Mouse (Mus musculus) cerebellum, adult 2 months (tissue): ENCODE measurements at regions not wholly inside any gene's neighbourhood (a gene's known extent, or its start where the extent isn't known, plus 50 kb on each side); places are given as distances from the start of the nearest gene placed in this dataset.

Experiments
- DNase-seq, 2 experiments: peaks; one replicate each; pipeline ENCODE4 v3.0.0; 2021
- H3K27ac ChIP-seq: fragments of 200-500 bp; 2 replicates; pipeline ENCODE4 v1.5.1; 2012; ENCODE audit warnings: low read length, control low read depth, inconsistent platforms; ENCODE audit not compliant: insufficient read depth
- H3K27me3 ChIP-seq: fragments of 200-500 bp; 2 replicates; pipeline ENCODE4 v1.6.1; 2012; ENCODE audit warnings: inconsistent platforms, mild to moderate bottlenecking, low read length, moderate library complexity; ENCODE audit not compliant: control insufficient read depth, insufficient read depth
- H3K4me1 ChIP-seq: fragments of 200-500 bp; 2 replicates; pipeline ENCODE4 v1.6.1; 2011; ENCODE audit warnings: low read length; ENCODE audit not compliant: control insufficient read depth, insufficient read depth
- H3K4me3 ChIP-seq: fragments of 200-500 bp; replicated peaks from 2 replicates; pipeline ENCODE3; 2011; ENCODE audit warnings: mild to moderate bottlenecking, low read depth, low read length, control low read depth; ENCODE audit not compliant: insufficient read depth
- CTCF ChIP-seq: fragments of 200-500 bp; IDR thresholded peaks from 2 replicates; pipeline ENCODE4 v1.5.1; 2011; ENCODE audit warnings: low read depth, mild to moderate bottlenecking, control low read depth, low read length, moderate library complexity, borderline replicate concordance; ENCODE audit not compliant: insufficient read depth
- POLR2A ChIP-seq: fragments of 200-500 bp; IDR thresholded peaks from 2 replicates; pipeline ENCODE4 v1.6.1; 2011; ENCODE audit warnings: low read length, control low read depth, borderline replicate concordance; ENCODE audit not compliant: insufficient read depth
- WGBS: fragments of 180-500 bp; shearing (Covaris S2); methylation state at CpG from one replicate; pipeline ENCODE4 v1.1.7; 2018; 5-methylcytosine and 5-hydroxymethylcytosine counted together

GRCm38 (mm10) chr5:129412161-129412560 is 88.9 kb upstream of the Sfswap start:
- TF ChIP-seq POLR2A = no peak
- no peak for TF ChIP-seq CTCF
- Histone ChIP-seq H3K4me1 (peaks cover 12% of the 10 kb centered on the region), H3K4me3 (no peak overlapping the region), H3K27ac (no peak overlapping the region), H3K27me3 (no peaks in the 10 kb centered on the region)
- 66% methylated on average over 6 of the region's 6 CpGs for WGBS
- DNase-seq = no peak

DNA sequence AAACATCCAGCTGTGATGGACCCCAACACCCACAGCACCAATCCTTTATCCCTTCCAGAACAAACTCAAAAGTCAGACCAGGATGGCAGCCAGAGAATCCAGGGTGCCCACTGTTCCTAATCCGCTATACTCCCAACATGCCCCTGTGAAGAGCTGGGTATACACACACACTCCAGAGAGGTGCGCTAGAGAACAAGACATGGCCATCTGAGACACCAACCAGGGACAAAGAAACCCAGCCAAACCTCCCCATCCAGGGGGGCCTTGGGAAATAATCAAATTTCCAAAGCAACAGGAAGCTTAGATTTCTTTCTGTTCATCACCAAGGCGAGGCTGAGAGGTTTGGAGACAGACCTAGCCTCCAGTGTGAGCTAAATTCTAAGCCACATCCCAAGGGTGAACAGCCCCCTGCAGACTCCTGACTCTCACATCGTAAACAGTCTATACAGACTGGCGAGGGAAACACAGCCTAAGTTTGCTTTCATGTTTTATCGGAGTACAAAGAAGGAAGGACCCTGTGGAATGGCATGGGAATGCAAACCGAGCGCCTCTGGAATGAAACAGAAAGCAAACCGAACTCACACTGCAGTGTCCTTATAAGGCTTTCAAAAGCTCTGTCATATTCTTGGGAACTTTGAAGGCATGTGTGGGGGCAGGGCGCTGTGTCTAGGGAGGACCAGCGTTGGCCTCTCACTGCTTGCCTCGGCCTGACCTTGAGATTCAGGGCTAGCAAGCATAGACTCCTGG is 85.9 kb upstream of the Sfswap start:
- H3K4me1 ChIP-seq = peaks cover 3% of the 10 kb centered on the region; the same call in 1 of the 2 replicates
- WGBS = 65% methylated on average over 12 of the region's 12 CpGs
- no peak overlapping the region for H3K4me3 ChIP-seq
- H3K27ac ChIP-seq = no peak overlapping the region
- H3K27me3 ChIP-seq = no peaks in the 10 kb centered on the region
- no peak for TF ChIP-seq POLR2A
- TF ChIP-seq CTCF = no peak
- no peak for DNase-seq

DNA sequence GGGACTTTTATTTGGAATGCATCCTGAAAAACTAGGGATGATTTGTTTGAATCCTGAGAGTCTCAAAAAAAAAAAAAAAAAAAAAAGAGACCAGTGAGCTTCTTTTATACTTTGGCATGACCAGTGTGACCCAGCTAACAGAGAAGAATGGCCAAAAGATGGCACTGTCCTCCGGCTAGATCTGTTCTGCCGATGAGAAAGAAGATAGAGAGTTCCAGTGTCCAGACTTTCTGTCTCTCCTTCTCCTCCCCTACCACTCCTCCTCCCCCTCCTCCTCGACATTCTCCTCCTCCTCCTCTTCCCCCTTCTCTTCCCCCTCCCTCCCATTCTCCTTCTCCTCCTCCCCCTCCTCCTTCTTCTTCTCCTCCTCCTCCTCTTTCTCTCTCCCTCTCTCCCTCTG is 84.6 kb upstream of the Sfswap start:
- WGBS = 4% methylated on average over 3 of the region's 3 CpGs
- H3K4me1 ChIP-seq = no peaks in the 10 kb centered on the region
- DNase-seq = peak; percentile 58 to 79
- no peaks in the 10 kb centered on the region for H3K27me3 ChIP-seq
- TF ChIP-seq CTCF = peak; percentile 73
- no peak for TF ChIP-seq POLR2A
- H3K27ac ChIP-seq = no peak overlapping the region
- no peak overlapping the region for H3K4me3 ChIP-seq

- TF ChIP-seq POLR2A (no peak), CTCF (no peak)
- H3K27me3 ChIP-seq = no peaks in the 10 kb centered on the region
- no peak overlapping the region for H3K27ac ChIP-seq
- H3K4me1 ChIP-seq = no peaks in the 10 kb centered on the region
- DNase-seq = no peak
- WGBS = 49% methylated on average over 3 of the region's 3 CpGs
- no peak overlapping the region for H3K4me3 ChIP-seq
These were observed 83.5 kb upstream of the Sfswap start for GRCm38 (mm10) chr5:129417516-129417915.

GRCm38 (mm10) chr5:129420981-129421380 is 80.0 kb upstream of the Sfswap start:
- DNase-seq = no peak
- H3K4me3 ChIP-seq = no peak overlapping the region
- H3K27me3 ChIP-seq = no peaks in the 10 kb centered on the region
- no peak for TF ChIP-seq POLR2A
- no peak for TF ChIP-seq CTCF
- no peaks in the 10 kb centered on the region for H3K4me1 ChIP-seq
- WGBS = 94% methylated on average over 2 of the region's 2 CpGs
- no peak overlapping the region for H3K27ac ChIP-seq

DNA sequence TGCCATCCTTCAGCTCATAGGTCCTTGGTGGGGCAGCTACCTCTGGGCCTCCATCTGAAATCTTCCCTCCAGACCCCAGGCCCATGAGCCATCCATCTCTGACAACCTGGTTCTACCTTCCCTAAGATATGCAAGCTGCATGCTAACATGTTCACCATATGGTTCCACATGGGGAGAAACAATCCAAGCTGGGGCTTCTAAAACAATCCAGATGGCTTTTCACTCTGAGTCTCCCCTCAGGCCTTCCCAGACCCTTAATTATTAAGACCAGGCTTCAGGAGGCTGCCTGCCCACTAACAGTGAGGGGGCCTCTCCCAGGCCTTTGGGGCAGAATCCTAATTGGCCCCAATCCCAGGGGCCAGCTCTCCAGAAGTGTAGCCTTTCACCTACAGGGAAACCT is 71.1 kb upstream of the Sfswap start:
- no peak for DNase-seq
- H3K27ac ChIP-seq = no peak overlapping the region
- no peaks in the 10 kb centered on the region for H3K27me3 ChIP-seq
- no peak overlapping the region for H3K4me3 ChIP-seq
- H3K4me1 ChIP-seq = no peaks in the 10 kb centered on the region
- TF ChIP-seq CTCF (no peak), POLR2A (no peak)

- H3K4me1 ChIP-seq = no peaks in the 10 kb centered on the region
- no peak overlapping the region for H3K27ac ChIP-seq
- no peaks in the 10 kb centered on the region for H3K27me3 ChIP-seq
- DNase-seq = no peak
- no peak overlapping the region for H3K4me3 ChIP-seq
- TF ChIP-seq POLR2A (no peak), CTCF (no peak)
- WGBS = 96% methylated on average over 3 of the region's 3 CpGs
These were observed 70.7 kb upstream of the Sfswap start for GRCm38 (mm10) chr5:129430330-129430729.

DNA sequence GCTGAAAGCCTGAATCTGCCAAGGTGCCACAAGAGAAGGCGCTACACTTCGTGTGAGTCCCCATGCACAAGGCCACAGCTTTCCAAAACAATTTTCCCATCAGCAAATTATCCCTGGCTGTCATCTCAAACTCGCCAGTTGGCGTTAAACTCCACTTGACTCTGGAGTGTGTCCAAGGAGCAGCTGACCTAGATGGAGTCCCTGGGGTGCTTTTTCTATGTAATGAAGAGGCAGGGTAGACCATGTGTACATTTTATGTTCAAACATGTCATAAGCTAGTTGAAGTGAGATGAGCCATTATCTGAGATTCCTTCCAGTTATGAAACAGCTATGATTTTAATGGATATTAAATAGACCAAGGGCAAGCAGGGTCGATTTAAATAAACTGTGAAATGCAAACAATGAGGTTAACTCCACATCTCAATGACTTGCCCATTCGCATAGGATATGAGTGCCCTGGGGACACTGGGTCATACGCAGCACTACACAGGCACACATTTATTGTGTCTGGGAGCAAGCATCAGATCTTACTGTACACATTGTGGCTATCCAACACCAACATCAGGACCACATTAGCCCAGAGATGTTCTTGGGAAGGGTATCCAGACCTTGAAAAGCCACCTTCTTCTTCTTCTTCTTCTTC is 51.0 kb upstream of the Sfswap start:
- Histone ChIP-seq H3K27ac (peak overlapping the region; percentile 54), H3K4me1 (peaks cover 27% of the 10 kb centered on the region), H3K4me3 (no peak overlapping the region), H3K27me3 (no peaks in the 10 kb centered on the region)
- DNase-seq = peak; percentile 65 to 81
- 22% methylated on average over 7 of the region's 7 CpGs for WGBS
- TF ChIP-seq CTCF (no peak), POLR2A (no peak)
